Mouse (Mus musculus): ENCODE results near the gene Olfr311.
"Not testable (repeated sequence)": the region's sequence is repeated elsewhere in the genome, so short reads cannot be mapped to it uniquely, and the experiment has no call there.

The Olfr311 gene

GRCm38 (mm10) chr11:58838951-58839350, at the start of gene Olfr311:
Olfr311 (plus strand) TSS chr11:58839251.
- in situ Hi-C loops (cut with MboI, MseI), result not testable (repeated sequence)

- in situ Hi-C loops (cut with MboI, MseI), result loop anchor here (25.0 kb wide), 1 partner anchor 927 kb away; no protein-coding TSS in a partner anchor
Observed at GRCm38 (mm10) chr11:58789532-58789931, 49.5 kb upstream of the Olfr311 start.

- in situ Hi-C loops (cut with MboI, MseI), result loop anchor here (25.0 kb wide), 1 partner anchor 928 kb away; no protein-coding TSS in a partner anchor
Observed at GRCm38 (mm10) chr11:58790053-58790452, 49.0 kb upstream of the Olfr311 start.

GRCm38 (mm10) chr11:58790646-58791045, 48.4 kb upstream of the Olfr311 start:
- in situ Hi-C loops (cut with MboI, MseI), result loop anchor here (25.0 kb wide), 1 partner anchor 928 kb away; no protein-coding TSS in a partner anchor

DNA sequence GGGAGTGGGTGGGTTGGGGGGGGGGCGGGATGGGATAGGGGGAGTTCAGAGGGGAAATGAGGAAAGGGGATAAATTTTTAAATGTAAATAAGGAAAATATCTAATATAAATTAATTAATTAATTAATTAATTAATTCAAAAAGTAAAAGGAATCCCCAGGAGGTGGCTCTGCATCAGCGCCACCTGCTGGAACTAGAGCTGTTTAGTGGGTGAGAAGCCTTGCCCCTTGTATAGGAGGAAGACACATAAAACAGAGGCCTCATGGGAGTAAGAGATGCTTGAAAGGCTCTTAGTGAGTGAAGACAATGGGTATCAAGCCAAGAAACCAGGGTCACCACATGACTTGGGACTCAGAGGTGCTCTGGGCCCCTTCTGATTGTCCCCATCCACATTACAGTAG, 43.2 kb upstream of the Olfr311 start:
- in situ Hi-C loops (cut with MboI, MseI), result loop anchor here (25.0 kb wide), 1 partner anchor 934 kb away; no protein-coding TSS in a partner anchor

GRCm38 (mm10) chr11:58796850-58797249, 42.2 kb upstream of the Olfr311 start:
- in situ Hi-C loops (cut with MboI, MseI), result loop anchor here (25.0 kb wide), 1 partner anchor 935 kb away; no protein-coding TSS in a partner anchor

DNA sequence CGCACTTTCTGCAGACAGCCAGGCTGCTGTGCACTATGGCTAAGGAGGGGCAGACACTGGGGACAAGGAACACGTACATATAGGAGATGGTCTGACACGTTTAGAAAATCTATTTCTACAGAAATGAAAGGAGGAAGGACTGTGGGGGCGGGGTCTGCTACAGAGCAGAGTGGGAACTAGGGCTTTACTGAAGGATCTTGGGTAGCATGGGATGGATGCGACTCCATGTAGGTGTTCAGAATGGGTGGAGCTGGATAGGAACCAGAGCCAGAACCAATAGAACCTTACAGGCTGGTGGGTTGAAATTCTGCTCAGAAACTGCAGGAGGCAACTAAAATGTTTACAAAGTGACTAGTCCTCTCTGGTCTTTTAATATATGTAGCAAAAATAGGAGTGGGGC, 39.3 kb upstream of the Olfr311 start:
- in situ Hi-C loops (cut with MboI, MseI), result loop anchor here (25.0 kb wide), 1 partner anchor 937 kb away; no protein-coding TSS in a partner anchor

- in situ Hi-C loops (cut with MboI, MseI), result no loop called here
Observed at GRCm38 (mm10) chr11:58801558-58802228, 37.4 kb upstream of the Olfr311 start, which contains the start of gene Fam183b. Fam183b (minus strand) TSS chr11:58801960.

DNA sequence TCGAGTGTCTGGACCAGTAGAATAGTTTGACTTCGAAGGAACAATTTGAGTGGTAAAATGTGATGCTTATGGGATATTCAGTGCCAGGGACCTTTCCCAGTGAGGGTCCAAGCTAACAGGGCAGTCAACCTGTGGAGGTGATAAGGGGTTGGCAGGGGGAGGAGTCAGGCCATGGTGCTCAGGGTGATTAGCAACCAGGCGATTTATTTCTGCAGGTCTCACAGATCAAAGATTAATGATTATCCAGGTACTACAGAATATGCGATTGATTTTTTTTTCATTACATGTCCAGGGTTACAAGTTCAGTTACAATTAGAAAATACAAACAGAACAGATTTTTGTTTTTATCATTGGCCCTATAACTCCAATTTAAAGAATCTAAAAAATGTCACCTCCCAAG, 35.2 kb upstream of the Olfr311 start:
- in situ Hi-C loops (cut with MboI, MseI), result no loop called here

DNA sequence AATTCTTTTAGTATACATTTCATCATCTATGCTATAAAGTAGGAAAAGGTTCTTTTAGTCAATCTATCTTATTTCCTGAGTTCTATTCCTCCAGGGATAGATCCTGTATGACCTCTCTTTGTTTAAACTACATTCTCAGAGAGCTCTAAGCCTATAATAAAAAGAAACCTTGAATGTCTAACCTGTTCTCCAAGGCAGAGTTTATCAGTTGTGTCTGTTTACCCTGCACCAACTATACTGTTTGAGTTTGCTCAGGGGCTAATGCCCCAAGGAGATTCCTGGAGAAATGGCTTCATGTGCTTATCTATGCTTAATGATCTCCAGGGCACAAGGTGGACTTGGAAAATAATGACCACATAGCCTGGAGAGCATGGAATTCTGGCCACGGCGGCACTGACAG, 34.7 kb upstream of the Olfr311 start:
- in situ Hi-C loops (cut with MboI, MseI), result no loop called here

GRCm38 (mm10) chr11:58812001-58812400, 27.1 kb upstream of the Olfr311 start:
- in situ Hi-C loops (cut with MboI, MseI), result no loop called here

GRCm38 (mm10) chr11:58814700-58815099, 24.4 kb upstream of the Olfr311 start, which contains the start of gene Olfr313:
Olfr313 (plus strand) TSS chr11:58815000.
- in situ Hi-C loops (cut with MboI, MseI), result not testable (repeated sequence)

DNA sequence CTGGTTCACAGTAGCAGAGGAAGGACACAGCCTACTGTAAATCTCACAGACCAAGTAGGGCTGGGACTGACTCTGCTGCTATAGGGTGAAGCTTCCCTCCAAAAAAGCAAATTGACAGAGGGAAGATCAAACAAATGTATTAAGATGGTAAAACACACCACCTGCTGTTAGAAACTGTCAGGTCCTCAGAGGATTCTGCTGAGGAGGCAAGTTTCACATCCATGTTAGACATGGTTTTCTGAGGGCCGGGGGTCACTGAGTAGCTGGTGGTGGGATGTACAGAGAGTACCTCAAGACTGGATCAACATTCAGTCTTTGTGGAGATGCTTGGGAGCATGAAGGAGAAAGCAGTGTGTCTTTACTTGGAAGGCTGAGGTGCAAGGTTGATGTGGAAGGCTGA, 23.4 kb upstream of the Olfr311 start:
- in situ Hi-C loops (cut with MboI, MseI), result no loop called here

- in situ Hi-C loops (cut with MboI, MseI), result not testable (repeated sequence)
Observed at GRCm38 (mm10) chr11:58828937-58829336, 10.1 kb upstream of the Olfr311 start, which contains the start of gene Olfr312. Olfr312 (plus strand) TSS chr11:58829237.

DNA sequence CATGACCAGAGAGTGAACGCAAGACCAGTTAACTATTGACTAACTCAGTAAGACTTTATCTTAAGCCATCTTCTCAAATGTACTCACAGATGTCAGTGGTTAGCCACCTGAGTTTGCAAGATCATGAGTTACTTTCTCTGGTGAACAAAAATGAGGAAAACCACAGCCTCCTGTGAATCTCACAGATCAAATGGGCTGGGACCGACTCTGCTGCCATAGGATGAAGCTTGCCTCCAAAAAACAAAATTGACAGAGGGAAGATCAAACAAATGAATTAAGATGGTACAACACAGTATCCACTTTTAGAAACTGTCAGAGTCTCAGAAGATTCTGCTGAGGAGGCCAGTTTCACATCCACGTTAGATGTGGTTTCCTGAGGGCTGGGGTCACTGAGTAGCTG, 9.3 kb upstream of the Olfr311 start:
- in situ Hi-C loops (cut with MboI, MseI), result no loop called here

DNA sequence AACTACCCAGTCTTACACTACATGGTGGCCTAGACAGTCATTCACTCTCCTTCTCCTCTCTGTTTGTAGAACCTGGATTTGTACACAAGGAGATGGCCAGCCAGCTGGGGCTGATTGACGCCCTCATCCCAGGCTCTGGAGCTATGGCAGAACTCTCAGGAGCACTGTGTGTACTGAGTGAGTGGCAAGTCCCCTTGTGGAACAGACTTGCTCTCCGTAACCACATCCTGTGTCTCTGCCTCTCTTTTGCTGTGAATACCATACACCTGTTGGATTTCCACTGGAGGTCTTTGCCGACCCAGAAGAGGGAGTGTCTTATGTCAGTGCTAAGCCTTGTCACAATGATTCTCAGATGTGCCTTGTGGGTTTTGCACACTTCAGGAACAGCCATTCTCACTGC, 6.5 kb upstream of the Olfr311 start:
- in situ Hi-C loops (cut with MboI, MseI), result not testable (repeated sequence)

GRCm38 (mm10) chr11:58846919-58847461, 7.9 kb downstream of the Olfr311 start, which contains the start of gene Gm12258:
Gm12258 (plus strand) TSS chr11:58847158.
- in situ Hi-C loops (cut with MboI, MseI), result no loop called here

- in situ Hi-C loops (cut with MboI, MseI), result no loop called here
Observed at GRCm38 (mm10) chr11:58847636-58848035, 8.6 kb downstream of the Olfr311 start.

DNA sequence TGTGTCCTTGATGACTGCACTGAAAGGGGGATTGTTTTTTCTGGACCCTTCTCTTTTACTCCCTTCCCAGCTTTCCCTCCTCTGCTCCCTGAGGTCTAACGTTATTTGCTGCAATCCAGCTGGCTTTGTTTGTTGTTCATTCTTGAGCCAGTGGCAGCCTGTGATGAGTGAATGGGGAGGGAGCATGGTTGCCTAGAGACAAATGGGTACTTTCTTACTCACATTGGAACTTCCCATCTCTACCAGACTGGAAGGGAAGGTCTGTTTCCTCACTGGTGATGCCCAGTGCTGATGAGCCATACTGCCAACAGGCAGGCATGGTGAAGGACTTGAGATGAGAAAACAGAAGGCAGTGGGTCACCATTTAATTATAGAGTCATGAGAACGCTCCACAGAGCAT, 10.7 kb downstream of the Olfr311 start:
- in situ Hi-C loops (cut with MboI, MseI), result no loop called here

- in situ Hi-C loops (cut with MboI, MseI), result no loop called here
Observed at GRCm38 (mm10) chr11:58860744-58861143, 21.7 kb downstream of the Olfr311 start.

DNA sequence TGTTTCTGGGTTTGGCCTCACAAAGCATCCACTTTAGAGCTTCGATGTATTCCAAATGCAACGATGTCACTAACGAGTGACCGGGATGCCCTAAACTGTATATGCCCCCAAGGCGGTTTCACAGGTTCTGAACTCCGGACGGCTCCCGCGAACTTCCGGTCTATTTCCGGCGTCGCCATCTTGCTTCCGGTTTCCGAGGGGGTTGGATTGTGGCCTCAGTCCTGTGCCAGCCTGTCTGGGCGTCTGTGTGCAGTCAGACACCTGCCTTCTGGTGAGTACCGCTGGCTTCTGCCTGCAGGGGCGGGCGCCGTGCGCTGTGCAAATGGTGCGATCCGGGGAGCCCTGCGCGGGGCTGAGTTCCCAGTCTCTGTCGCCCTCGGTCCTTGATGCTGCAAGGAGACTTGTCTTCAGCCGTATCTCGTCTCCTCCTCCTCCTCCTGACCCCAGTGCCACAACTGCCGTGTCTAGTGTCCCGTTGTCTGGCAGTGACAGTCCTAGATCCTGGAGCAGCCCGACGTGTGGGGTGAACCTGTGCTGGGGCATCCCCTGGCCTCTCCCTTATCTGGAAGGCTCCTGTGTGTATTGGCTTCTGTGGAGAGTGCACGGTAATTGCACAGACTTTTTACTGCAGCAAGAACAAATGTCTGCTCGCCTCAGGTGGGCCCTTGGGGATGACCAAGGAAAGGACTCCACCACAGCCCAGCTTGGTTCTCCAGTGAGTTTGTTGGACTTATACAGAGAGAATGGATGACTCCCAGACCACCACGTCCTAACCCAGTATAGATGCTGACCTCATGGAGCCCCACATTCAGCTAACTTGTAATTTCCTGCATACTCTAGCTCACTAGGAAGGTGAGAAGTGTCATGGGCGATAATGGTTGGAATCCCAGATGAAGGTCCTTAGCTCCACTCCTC, 28.2 kb downstream of the Olfr311 start, which contains the start of gene 2810021J22Rik:
Gene 2810021J22Rik, plus strand, starts transcription at position 178 of the 915 bp plus-strand sequence.
- in situ Hi-C loops (cut with MboI, MseI), result no loop called here

DNA sequence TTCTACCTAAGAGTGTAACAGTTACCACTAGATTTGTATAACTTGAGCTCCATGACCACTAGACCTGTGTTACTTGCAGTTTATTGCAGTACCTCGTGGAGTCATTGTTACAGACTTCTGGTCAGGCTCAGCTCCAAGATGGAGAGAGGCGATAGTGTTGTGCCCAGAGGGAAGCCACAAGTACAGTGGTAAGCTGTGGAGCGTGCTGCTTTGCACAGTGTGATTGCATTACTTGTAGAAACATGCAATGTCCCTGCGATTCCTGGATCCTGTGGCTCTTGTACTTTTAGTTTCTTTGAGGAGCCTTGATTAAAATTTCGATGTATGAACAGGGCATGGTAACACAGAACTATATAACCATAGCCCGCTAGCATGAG, 28.9 kb downstream of the Olfr311 start:
- in situ Hi-C loops (cut with MboI, MseI), result no loop called here
